Mouse (Mus musculus): ENCODE results near the gene Fbxw4.

DNA sequence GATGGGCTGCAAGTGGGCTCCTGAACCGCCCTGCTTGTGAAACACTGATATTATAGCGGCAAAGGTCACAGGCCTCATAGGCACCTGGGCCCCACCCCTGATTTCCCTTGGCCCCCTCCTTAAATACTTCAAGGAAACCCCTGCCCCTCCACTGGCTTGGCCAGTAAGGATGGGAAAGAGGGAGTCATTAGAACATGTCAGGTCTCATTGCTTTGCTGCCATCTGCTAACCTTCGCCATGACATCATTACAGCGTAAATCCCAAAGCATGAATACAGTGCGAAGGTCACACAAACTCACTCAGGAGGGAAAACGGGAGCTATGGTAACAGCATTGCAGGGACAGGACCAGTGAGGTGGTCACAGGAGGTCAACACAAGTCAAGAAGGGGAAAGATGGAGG is 63.7 kb downstream of the Fbxw4 start:
- TF ChIP-seq CTCF (IDR thresholded peaks at IDR 0.05; ENCODE audit: extremely low read depth, insufficient read depth, insufficient read length, insufficient replicate concordance), result no peak
- no peak for TF ChIP-seq POLR2A (IDR thresholded peaks at IDR 0.05; ENCODE audit: low read depth, low read length)

Data from spleen, adult 2 months (tissue).